Mouse (Mus musculus) liver, adult 2 months (tissue): ENCODE measurements at regions not wholly inside any gene's neighbourhood (a gene's known extent, or its start where the extent isn't known, plus 50 kb on each side); places are given as distances from the start of the nearest gene placed in this dataset.

ENCODE experiments used
- DNase-seq: peaks from one replicate; pipeline ENCODE4 v3.0.0-alpha.2; 2011; ENCODE audit warnings: low read depth, low spot score; ENCODE audit errors: extremely low read depth
- H3K27ac ChIP-seq: fragments of 200-500 bp; replicated peaks from 2 replicates; pipeline ENCODE4 v1.5.1; 2012; ENCODE audit warnings: low read depth, mild to moderate bottlenecking, control low read depth, inconsistent platforms, low read length; ENCODE audit not compliant: insufficient read depth
- H3K27me3 ChIP-seq: fragments of 200-500 bp; 2 replicates; pipeline ENCODE4 v1.6.1; 2012; ENCODE audit warnings: mild to moderate bottlenecking, moderate library complexity, low read length, inconsistent platforms; ENCODE audit not compliant: control insufficient read depth, insufficient read depth
- H3K36me3 ChIP-seq: fragments of 200-500 bp; 2 replicates; pipeline ENCODE4 v1.6.1; 2012; ENCODE audit warnings: low read length, inconsistent platforms; ENCODE audit not compliant: control insufficient read depth, insufficient read depth
- H3K4me1 ChIP-seq: fragments of 200-500 bp; 2 replicates; pipeline ENCODE4 v1.6.1; 2011; ENCODE audit warnings: low read length; ENCODE audit not compliant: control insufficient read depth, insufficient read depth
- H3K4me3 ChIP-seq: fragments of 200-500 bp; 2 replicates; pipeline ENCODE4 v1.5.1; 2011; ENCODE audit warnings: low read depth, mild to moderate bottlenecking, control low read depth, low read length, moderate library complexity; ENCODE audit not compliant: insufficient read depth
- H3K79me2 ChIP-seq: fragments of 200-500 bp; 2 replicates; pipeline ENCODE4 v1.6.1; 2012; ENCODE audit warnings: inconsistent platforms, mild to moderate bottlenecking, low read length, moderate library complexity; ENCODE audit not compliant: control insufficient read depth, insufficient read depth
- H3K9ac ChIP-seq: fragments of 200-500 bp; 2 replicates; pipeline ENCODE4 v1.6.1; 2012; ENCODE audit warnings: low read depth, mild to moderate bottlenecking, control low read depth, inconsistent platforms, low read length
- CTCF ChIP-seq: fragments of 200-500 bp; IDR thresholded peaks from 2 replicates; pipeline ENCODE4 v1.5.1; 2011; ENCODE audit warnings: low read depth, low read length, control low read depth
- POLR2A ChIP-seq: fragments of 200-500 bp; IDR thresholded peaks from 2 replicates; pipeline ENCODE4 v1.6.1; 2011; ENCODE audit warnings: low read length, control low read depth; ENCODE audit not compliant: insufficient read depth; ENCODE audit errors: extremely low read depth
- WGBS: fragments of 180-500 bp; shearing (Covaris S2); methylation state at CpG from one replicate; pipeline ENCODE4 v1.1.7; 2018; 5-methylcytosine and 5-hydroxymethylcytosine counted together

DNA sequence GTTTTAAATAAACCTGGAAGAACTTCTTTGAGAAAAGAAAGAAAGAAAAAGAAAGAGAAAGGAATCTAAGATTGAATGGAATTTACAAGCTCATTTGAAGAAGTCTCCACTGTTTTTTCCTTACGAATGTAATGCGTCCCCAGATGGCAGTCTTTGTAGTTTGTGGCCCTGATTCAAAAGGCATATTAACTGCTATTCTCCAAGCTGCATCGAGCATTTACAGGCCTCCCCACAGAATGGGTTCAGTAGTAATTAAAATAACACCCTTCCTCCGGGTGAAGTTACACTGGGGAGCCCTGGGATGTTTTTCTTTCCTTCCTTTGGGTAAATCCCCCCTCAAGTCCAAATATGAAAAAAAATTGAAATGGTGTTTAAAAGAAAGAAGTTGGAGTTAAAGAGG is 211.2 kb upstream of the Ferd3l start:
- Histone ChIP-seq H3K4me3 (no peak overlapping the region), H3K79me2 (no peaks in the 10 kb centered on the region), H3K27ac (no peak overlapping the region), H3K9ac (no peak overlapping the region), H3K4me1 (no peaks in the 10 kb centered on the region; the same call in 1 of the 2 replicates), H3K27me3 (no peaks in the 10 kb centered on the region), H3K36me3 (no peaks in the 10 kb centered on the region)
- DNase-seq, result no peak
- TF ChIP-seq CTCF (no peak), POLR2A (no peak)
- WGBS, result 69% methylated on average over 4 of the region's 4 CpGs

DNA sequence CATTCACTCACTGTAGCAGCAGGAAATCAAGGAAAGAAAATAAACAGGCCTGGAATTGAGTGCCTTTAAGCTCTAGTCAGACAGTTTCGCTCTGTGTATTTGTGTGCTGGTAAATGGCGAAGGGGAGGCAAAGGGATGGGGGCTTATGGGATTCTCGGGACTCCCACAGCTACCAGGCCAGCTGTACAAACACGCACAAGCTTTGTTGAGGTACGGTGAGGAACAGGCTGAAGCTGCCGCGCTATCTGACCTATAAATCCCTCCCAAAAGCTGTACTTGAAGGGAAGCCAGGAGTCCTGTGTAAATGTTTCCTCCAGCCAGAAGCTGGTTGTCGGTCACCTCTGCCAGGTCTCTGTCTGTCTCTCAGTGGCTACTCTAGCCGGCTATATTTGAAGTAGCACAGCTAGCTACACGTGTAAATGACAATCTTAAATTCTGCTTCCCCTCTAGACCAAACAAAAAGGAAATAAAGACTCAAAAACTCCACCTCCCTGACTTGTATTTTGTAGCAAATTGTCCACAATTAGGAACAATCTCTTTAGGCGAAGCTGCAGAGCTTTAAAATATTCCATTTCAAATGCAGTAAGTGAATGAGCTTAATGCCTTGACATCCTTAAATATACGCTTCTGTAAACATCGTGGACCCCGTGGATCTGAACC is 210.5 kb upstream of the Ferd3l start:
- peak; percentile 58 for DNase-seq
- Histone ChIP-seq H3K4me3 (no peak overlapping the region), H3K9ac (no peak overlapping the region), H3K79me2 (no peaks in the 10 kb centered on the region), H3K27ac (no peak overlapping the region), H3K36me3 (no peaks in the 10 kb centered on the region), H3K27me3 (no peaks in the 10 kb centered on the region), H3K4me1 (no peaks in the 10 kb centered on the region; the same call in 1 of the 2 replicates)
- TF ChIP-seq CTCF (no peak), POLR2A (no peak)
- WGBS, result 24% methylated on average over 14 of the region's 14 CpGs

DNA sequence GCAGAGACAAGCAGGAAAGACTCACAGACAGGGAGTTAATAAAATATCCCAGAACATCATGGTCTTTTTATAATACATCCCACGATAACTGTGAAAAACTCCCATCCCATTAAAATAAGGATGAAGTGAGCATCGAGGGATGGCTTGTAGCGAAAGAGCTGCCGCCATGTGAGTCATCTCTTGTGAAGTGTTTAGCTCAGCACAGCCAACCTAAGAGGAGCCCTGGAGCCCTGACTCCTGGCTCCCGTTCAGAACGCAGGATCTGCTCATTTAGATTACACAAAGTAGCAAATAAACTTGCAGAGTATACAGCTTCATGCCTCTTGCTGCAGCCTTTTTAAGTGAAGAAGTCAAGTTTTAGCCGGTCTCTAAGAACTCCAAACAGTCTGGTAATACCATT is 209.2 kb upstream of the Ferd3l start:
- no peak for DNase-seq
- Histone ChIP-seq H3K27ac (no peak overlapping the region), H3K4me1 (no peaks in the 10 kb centered on the region; the same call in 1 of the 2 replicates), H3K4me3 (no peak overlapping the region), H3K36me3 (no peaks in the 10 kb centered on the region), H3K27me3 (no peaks in the 10 kb centered on the region), H3K9ac (no peak overlapping the region), H3K79me2 (no peaks in the 10 kb centered on the region)
- WGBS, result 49% methylated on average over 7 of the region's 7 CpGs
- no peak for TF ChIP-seq CTCF
- no peak for TF ChIP-seq POLR2A

DNA sequence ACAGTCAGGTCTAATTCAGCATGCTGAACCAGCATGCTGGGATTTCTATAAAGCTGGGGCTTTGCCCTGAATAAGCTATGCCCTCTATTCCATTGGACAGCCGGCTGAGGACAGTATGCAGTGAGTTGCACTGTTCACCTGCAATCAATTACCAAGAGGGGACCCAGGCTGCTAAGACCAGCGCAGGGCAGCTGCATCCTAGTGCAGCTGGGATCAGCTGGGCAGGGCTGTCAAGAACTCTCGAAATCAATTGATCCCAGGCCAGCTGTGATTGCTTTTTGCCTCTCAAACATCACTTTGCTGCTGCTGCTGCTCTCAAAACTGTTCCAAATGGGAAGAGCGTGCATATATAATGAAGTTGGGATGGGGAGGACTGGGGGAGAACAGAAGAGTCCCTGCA is 196.3 kb upstream of the Ferd3l start:
- Histone ChIP-seq H3K4me3 (no peak overlapping the region), H3K36me3 (no peaks in the 10 kb centered on the region), H3K27ac (no peak overlapping the region), H3K9ac (no peak overlapping the region), H3K79me2 (no peaks in the 10 kb centered on the region), H3K4me1 (no peaks in the 10 kb centered on the region), H3K27me3 (no peaks in the 10 kb centered on the region)
- DNase-seq, result no peak
- 47% methylated on average over 4 of the region's 4 CpGs for WGBS
- TF ChIP-seq POLR2A, result no peak
- no peak for TF ChIP-seq CTCF

DNA sequence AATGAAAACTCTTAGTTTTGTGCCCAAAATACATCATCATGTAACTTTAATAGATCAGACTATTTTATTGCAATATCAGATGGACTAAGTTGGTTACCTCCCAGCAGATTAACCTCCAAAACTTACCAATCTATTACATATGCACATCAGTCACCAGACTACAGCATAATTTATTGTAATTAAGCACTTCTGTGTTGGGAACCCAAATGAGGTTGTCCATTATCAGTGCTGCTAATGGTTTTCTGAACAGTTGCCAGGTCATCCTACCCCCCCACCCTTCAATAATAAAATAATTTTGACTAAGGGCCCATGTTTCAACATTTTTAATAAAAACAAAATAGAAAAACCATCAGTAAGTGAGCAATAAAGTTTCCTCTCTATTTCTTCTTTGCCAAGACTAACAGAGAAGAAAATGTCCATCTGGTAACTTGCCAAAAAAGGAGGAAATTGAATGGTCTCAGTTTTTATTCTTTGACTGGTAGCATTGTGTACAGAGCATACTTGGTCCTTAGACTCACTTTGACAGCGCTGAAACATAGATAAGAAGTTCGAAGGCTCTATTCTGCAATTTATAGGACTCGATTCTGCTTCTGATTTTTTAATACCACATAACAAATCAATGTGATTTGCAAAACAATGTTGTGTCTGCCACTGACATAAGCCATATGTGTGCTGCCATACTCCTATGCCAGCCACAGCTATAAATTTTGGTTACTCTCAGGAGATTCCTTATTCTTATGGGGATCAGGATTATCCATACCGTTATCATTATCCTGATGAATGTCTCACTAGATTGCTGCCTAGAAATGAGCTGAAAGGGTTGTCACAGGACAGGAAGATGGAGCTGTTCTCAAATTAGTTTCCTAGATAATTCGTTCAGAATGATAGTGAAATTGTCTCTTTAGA is 152.4 kb upstream of the Ferd3l start:
- Histone ChIP-seq H3K4me1 (no peaks in the 10 kb centered on the region), H3K79me2 (no peaks in the 10 kb centered on the region), H3K27me3 (no peaks in the 10 kb centered on the region), H3K27ac (no peak overlapping the region), H3K36me3 (no peaks in the 10 kb centered on the region), H3K9ac (no peak overlapping the region), H3K4me3 (no peak overlapping the region)
- TF ChIP-seq POLR2A, result no peak
- no peak for TF ChIP-seq CTCF
- WGBS, result 65% methylated on average over 5 of the region's 5 CpGs
- no peak for DNase-seq

DNA sequence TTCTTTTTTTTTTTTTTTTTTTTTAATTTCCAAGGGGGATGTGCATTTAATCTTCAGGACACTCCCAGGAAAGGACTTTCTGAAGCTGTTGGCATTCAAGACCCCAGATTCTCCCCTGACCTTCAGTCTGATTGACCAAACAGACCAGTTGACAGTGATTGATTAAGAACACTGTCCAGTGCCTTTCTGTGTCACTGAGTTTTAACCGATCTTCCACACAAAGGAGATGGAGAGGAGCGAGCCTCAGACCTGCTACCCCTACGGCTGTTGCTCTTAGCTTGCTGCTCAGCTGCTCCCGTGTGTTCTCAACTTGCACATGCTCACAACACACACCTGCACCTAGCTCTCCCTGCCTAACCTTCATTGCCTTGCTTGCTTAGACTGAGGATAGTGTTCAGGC is 149.7 kb upstream of the Ferd3l start:
- H3K79me2 ChIP-seq, result no peaks in the 10 kb centered on the region
- TF ChIP-seq POLR2A (no peak), CTCF (no peak)
- DNase-seq, result no peak
- no peaks in the 10 kb centered on the region for H3K36me3 ChIP-seq
- no peaks in the 10 kb centered on the region for H3K27me3 ChIP-seq
- no peak overlapping the region for H3K9ac ChIP-seq
- 38% methylated on average over 4 of the region's 4 CpGs for WGBS
- H3K4me3 ChIP-seq, result no peak overlapping the region
- no peaks in the 10 kb centered on the region for H3K4me1 ChIP-seq
- H3K27ac ChIP-seq, result no peak overlapping the region
